Mouse (Mus musculus): ENCODE measurements around the gene Vmn2r98. TPM values are rescaled to one million over a fixed set of nuclear protein-coding genes. Genes with fewer than 3 reads are reported as not detected.
"Not testable (repeated sequence)": the region's sequence is repeated elsewhere in the genome, so short reads cannot be mapped to it uniquely, and the experiment has no call there.

The Vmn2r98 gene
- total RNA-seq (2021) = not detected

- intact Hi-C loops (cut with DNase I); DNase-seq (ENCODE audit: low spot score): not testable (repeated sequence)
Measured at GRCm38 (mm10) chr17:19053160-19053559, at the start of gene Vmn2r98. Vmn2r98 (plus strand) TSS chr17:19053460.

- DNase-seq (ENCODE audit: low spot score); intact Hi-C loops (cut with DNase I): not testable (repeated sequence)
Measured at GRCm38 (mm10) chr17:19031441-19031840, 21.8 kb upstream of the Vmn2r98 start.

DNA sequence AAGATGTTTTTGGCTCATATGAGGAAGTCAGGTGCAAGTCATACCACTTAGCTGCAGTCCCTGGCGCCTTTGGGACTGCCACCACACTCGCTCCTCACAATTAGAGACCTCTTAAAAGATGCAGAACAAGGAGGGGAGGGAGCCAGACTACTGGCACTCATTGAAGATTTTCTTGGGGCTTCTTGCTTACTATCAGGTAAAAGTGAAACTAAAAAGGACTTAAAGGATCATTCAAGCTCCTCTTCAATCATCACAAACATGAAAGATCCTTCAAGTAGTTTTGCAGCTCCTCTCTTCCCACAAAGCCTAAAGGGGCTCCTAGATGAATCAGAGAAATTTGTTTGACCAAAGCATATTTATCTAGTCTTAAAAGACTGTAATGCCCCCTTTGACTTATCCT, 21.3 kb upstream of the Vmn2r98 start:
- DNase-seq (ENCODE audit: low spot score) = no peak
- intact Hi-C loops (cut with DNase I) = no loop called here

DNA sequence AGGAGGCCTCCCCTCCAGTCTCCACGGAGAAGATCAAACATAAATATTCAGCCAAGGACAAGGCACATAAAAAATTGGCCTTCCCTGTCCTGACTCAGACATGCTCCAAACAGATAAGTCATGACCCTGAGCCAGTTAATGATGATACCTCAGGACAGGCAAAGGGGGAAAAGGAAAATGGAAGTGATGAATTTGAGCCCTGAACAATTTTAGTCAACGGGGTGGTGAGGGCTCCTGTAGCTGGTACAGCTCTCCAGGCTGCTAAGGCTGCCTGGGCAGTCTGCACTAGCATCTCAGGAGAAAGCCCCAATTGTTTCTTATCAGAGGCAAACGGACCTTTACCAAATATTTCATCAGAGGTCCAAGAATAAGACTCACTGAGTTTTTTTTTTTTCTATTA, 20.5 kb upstream of the Vmn2r98 start:
- no peak for DNase-seq (ENCODE audit: low spot score)
- intact Hi-C loops (cut with DNase I) = no loop called here

Other genes starting within 250 kb of the Vmn2r98 start
- not detected for gene Vmn2r97, start 139.2 kb upstream of the Vmn2r98 start, total RNA-seq (2021)

All from heart, postnatal 25 days (tissue).